Mouse (Mus musculus): Measurements from ENCODE around the gene Mgat4e.

DNA sequence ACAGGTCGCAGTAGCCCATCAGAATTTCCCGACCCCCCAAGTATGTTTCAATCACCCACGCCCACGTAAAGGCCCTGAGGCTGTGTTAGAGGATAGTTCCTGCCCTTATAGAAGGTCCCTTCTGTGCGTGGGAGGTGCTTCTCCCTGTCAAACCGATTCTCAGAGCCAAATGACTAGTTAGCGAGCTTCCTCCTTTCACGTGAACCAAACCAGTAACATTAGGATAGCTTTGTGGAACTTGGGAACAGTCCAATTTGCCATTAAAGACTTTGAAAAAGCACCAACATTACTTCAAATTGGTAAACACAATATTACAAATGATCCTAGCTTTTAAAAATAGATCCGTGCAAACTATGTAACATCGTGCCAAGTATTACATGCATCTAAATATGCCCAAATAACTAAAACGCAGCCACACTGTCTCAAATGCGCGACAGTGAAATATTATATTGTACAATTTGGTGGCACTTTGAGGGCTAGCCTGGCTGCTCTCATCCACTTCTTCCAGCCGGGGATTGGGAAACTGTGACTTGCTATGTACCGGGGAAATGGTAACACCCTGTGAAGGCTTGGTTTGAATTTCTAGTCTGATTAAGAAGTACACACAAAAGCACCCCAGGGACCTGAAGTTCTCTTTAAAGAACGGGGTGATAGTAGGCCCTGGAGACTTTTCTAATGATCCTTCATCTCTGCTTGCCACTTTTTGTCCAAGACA lies 35.4 kb downstream of the Mgat4e start:
- TF ChIP-seq CTCF (IDR thresholded peaks at IDR 0.05): no peak
- no peak for TF ChIP-seq POLR2A (IDR thresholded peaks at IDR 0.05; ENCODE audit: insufficient read depth, low read depth, low read length)

All from heart, adult 2 months (tissue).